Mouse (Mus musculus) ES-E14 (cell line): Measurements from ENCODE around the gene Slc25a1.

Experiments
- HCFC1 ChIP-seq: IDR thresholded peaks from 2 replicates; pipeline ENCODE4 v1.6.1; 2012; ENCODE audit warnings: low read length, inconsistent platforms, borderline replicate concordance; ENCODE audit not compliant: insufficient read depth
- MAFK ChIP-seq: IDR thresholded peaks from 2 replicates; pipeline ENCODE4 v1.6.1; 2014; ENCODE audit warnings: mild to moderate bottlenecking, low read depth, low read length, inconsistent platforms; ENCODE audit not compliant: insufficient read depth
- ZC3H11A ChIP-seq: IDR thresholded peaks from 2 replicates; pipeline ENCODE4 v1.6.1; 2012; ENCODE audit warnings: low read depth, mild to moderate bottlenecking, inconsistent platforms, low read length, borderline replicate concordance
- ZNF384 ChIP-seq: IDR thresholded peaks from 2 replicates; pipeline ENCODE4 v1.6.1; 2012; ENCODE audit warnings: low read depth, low read length, inconsistent platforms

- no peak for TF ChIP-seq HCFC1
- TF ChIP-seq ZC3H11A, result no peak
- no peak for TF ChIP-seq ZNF384
- no peak for TF ChIP-seq MAFK
Measured at GRCm38 (mm10) chr16:17891567-17891959, 36.5 kb downstream of the Slc25a1 start, which contains the start of gene Gm20518.
